Mouse (Mus musculus) kidney, adult 18-20 months (tissue): ENCODE measurements around the gene Ccdc151.

Source experiments
- DNase-seq: peaks from one replicate; pipeline ENCODE4 v3.0.0; 2021

The Ccdc151 gene

DNA sequence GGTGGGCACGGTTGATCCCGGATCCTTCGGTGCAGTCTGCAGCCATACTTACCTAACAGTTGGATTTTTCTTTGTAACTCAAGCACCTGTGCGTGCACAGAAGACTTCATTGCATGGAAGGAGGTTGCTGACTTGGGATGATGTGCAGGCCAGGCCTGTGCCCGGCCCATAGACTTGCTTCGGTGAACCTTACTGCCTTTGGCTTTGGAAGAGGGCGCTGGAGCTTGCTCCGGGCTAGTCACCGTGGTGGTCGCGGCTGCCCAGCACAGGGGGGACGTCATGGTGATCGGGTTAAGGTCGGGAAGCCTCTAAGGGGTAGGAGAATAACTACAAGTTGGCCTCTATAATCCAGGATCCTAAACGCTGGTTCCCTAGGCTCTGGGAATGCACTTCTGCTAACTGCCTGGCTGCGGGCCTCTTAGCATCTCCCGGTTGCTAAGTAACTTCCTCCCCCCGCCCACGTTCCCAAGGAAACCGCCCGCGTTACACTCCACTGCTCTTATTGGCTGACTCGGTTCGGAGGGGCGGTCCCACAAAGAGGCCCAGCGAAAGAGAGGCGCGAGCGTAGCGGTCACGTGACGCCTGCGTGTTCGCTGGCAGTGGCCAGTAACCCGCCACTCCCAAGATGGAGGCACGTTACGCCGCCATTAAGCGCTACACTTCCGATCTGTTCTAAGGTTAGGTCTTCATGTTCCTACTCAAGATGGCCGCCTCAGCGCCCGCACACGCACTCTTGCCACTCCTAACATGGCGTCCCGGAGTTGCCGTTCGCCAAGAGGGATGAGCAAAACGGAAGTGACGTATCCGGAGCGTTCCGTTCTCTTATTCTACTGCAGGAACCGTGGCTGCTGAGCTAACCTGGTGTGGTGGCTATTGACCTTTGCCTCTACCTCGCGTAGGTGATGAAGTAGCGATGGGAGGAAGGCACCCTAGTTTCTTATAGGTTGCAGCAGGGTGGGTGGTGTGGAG lies at the start of gene Ccdc151, which contains the start of gene Prkcsh:
Gene Ccdc151, minus strand, starts transcription at position 441 of the 969 bp plus-strand sequence.
Gene Prkcsh, plus strand, starts transcription at position 613 of the 969 bp plus-strand sequence.
- DNase-seq = peak; percentile 99

DNA sequence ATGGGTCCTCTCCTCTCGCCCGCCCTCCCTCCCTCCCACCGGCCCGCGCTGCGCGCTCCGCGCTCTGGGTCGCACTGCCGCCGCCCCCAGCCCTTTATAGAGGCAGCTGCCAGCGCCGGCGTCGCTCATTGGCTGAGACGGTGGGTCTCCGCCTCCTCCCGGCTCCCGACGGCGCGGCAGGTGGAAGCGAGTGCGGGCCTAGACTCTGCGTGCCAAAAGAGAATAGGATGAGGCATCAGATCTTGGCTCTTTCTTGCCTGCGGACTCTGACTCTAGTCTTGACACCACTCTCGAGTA lies 49.5 kb upstream of the Ccdc151 start, which contains the start of gene Elavl3:
Gene Elavl3, minus strand, starts transcription at position 66 of the 297 bp plus-strand sequence.
- DNase-seq = no peak

DNA sequence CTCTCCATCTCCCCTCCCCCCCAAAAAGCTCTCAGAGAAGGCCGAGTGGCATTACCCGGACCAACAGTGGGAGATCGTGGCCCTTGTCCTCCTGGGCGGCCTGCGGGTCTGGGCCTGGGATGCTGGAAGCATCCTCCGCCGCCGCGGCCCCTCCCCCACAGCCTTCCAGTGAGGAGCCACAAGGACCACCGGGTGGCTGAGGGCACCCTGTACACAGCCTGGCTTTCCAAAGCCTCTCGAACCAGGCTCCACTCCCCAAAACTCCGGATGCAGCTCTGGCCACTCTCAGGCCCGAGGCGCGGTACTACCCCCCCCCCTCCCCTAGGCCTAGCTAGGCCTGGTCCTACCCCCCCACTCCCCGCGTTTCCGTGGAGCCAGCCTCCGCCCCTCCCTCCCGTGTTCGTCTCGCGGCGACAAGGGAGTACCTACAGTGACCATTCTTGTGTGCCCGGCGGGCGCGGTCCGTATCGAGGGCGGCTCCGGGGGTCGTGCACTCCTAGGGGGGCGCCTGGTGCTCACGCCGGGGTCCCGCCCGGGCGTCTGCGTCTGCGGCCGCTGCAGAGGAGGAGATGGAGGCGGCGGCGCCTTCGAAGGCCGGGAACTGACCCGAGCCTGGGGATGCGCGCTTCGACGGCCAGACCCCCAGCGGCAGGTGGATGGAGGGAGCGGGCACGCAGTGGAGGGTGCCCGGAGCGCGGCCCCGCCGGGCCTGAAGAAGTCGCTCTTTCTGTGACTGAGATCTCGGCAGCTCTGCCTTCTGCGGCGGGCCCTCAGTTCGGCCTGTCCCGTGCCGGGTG lies 48.9 kb upstream of the Ccdc151 start:
- no peak for DNase-seq

DNA sequence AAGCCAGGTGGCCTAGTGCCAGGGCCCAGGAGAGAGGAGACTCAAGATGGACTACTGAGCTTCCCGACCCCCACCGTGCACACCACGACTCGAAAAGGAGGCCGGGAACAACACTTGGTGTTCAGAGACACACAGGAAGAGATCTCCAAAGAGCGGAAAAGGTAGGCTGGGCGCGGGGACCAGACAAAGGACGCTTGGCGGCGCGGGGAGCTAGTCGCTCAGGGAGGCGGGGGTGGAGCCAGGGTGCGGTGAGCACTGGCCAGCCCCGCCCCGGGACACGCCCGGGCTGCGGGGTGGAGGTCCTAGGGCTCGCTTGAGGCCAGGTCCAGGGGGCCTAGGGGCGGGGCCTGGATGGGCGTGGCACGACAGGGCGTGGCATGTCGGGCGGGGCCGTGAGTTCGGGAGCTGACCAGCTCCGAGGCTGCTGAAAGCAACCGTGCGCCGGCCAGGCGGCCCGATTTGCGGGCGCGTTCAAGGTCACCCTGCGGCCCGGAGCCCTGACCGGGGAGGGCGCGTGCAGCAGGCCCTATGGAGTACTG lies 48.0 kb upstream of the Ccdc151 start:
- DNase-seq = peak; percentile 68

GRCm38 (mm10) chr9:22049721-22050270 lies 47.4 kb upstream of the Ccdc151 start:
- DNase-seq = no peak

DNA sequence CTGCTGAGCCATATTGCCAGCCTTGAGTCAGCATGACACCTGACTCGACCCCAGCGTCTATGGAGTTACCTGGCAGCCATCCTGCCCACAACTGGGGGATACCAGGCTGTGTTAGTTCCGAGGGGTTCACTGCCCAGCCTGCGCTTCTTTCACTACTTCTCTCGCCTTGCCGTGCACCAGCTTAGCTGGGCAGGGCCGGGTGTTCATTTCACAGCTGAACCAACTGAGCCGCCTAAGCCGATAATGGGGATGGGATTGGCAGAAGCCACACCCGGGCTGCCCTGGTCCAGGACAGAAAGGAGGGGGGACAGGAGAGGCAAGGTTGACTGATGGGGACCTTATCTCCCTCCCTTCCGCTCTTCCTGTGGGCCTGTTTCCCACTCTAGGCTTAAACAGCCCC lies 46.9 kb upstream of the Ccdc151 start:
- DNase-seq = no peak

DNA sequence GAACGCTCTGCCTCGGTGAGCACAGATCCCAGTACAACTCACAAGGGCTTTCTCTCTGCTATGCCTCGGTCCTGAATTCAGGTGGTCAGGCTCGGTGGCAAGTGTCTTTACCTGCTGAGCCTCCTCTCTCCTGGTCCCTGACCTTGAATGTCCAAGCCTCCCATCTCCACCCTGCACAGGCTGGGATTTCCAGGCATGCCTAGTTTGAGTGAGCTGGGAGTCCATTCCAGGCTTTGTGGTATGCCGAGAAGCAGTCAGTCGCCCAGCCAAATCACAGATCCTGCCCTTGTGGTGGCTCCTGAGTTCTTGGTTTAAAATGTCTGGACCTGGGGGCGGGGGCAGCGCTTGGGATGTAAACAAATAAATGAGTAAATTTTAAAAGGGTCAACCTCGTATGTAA lies 44.9 kb upstream of the Ccdc151 start:
- no peak for DNase-seq

DNA sequence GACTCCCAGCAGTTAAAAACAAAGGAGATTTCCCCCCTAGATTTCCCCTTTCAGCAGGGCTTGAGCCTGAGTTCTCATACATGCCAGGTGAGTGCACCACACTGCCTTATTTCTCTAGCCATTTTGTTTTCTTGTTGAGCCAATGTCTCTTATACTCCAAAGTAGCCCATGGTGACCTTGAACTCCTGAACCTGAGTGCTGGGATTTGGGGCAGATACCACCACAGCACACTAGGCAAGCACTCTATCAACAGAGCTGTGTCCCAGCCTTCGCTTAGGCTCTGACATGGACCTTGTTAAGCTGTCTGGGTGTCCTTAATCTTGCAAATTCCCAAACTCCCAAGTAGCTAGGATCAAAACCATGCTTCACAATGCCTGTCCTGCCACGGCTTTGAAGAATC lies 39.4 kb upstream of the Ccdc151 start:
- no peak for DNase-seq

DNA sequence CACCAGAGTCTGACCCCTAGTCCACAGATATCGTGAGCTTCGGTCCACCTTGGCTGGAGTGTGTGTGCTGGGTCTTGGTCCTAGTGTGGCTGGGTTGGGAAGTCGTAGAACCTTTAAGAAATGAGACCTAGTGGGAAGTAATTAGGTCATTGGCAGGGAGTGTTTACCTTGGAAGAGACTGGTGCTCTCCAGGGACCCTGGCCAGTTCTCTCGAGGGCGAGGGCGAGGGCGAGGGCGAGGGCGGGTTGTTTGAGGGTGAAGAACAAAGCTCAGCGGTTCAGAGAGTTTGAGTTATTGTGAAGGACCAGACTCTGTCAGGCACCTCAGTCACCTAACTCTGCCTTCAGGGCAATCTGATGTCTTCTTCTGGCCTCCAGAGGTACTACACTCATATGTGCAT lies 35.4 kb upstream of the Ccdc151 start:
- DNase-seq = no peak

DNA sequence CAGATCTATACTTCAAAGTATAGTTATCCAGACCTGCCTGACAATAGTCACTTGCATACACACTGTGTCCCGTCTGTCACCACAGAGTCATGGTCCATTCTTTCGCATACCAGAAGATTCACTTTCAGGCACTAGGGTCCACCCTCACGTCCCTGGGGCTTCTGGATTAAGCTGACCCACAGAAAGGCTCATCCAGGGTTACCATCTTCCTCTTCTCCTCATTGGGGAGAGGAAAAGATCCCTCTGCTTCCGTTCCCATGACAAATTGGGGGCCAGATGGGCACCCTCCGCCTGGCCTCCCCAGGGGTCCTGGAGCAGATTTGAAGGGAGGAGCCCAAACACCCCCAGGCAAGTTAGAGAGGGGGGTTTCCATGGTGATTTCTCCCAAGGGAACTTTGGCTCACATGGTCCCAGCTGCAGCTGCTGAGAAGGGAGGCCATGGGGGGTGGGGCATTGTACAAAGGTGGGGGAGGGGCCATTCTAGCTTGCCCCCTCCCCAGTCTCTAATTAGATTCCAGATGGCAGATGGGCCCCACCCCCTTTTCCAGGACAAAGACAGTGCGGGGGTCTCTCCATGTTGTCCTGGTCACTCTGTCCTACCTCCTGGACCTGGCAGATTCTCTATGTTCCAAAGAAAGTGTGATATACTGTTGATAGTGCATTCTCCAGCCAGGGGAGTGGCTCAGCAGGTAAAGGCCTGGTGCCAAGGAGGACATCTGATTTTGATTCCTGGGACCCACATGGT lies 33.0 kb upstream of the Ccdc151 start:
- DNase-seq = no peak

DNA sequence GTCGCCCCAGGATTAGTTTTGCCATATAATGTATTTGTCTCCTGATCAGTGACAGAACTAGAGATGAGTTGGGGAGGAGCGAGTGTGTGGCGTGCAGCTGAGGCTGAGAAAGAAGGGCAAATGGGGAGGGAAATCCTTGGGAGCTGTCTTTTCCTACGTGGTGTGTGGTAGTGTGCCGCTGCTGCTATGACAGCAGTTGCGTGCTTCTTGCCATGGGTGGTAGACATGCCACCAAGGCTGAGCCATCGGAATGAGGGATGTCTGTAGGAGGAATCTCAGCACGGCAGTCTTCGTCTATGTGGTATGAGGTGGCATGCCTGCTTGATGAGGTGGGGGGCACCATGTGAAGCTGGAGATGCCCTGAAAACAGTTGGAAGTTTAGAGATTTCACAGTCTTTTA lies 28.0 kb upstream of the Ccdc151 start:
- DNase-seq = no peak

DNA sequence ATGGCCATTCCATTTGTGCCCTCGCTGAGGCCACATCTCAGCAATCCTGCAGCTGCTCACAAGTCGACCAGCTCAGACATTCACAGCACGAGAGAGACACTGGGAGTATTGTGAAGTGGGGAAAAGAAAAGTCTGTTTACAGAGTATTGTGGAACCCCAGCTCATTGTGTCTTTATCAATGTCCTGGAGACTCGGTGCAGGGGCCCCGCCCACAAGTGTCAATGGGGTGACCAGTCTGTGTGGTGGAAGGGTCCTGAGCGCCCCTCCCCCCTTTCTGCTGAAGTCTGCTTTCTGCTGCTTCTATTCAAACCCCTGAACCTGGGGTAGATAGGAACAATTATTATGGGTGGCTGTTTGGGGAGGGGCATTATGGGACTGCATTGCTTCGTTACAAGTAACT lies 26.0 kb upstream of the Ccdc151 start:
- DNase-seq = no peak

DNA sequence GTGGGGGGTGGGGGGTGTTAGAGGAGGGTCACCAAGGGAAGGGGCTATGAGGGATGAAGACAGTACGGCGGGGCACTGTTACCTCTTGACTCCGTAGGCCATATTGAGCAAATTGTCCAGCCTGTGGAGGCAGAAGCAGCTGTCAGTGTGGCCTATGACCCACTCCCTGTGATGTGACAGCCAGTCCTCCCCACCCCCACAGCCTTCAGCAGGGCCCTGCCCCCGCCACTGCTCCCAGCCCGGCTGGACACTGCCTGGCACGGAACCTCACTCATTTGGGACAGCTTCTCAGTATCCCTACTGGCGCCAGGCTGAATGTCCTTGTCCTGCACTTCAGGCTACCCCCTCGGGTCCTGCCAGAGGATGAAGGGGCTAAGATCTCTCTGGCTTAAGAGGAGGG lies 22.2 kb upstream of the Ccdc151 start:
- DNase-seq = no peak

DNA sequence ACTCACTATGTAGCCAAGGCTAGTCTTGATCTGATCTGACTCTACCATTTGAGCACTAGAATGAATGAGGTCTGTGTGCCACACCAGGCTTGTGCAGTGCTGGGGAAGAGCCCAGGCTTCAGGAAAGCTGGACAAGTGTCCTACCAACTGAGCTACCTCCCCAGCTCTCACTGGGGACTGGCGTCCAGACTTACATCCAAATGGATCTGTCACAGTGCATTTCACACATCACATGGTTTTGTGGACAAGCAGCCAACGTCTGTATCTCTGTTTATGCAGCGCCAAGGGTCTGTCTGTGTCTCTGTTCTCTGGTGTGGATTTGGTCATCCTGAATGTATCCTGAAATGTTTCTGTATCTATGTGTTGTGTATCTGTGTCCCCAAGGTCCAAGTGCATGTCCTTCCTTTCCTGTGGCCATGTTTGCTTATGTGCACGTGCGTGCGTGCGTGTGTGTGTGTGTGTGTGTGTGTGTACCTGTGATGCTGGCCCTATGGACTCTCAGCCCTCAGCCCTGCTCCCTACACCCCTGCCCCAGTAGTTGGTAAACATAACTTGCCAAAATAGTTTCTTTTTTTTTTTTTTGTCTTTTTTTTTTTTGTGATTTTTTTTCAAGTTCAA lies 14.9 kb upstream of the Ccdc151 start:
- no peak for DNase-seq

- no peak for DNase-seq
These were observed 13.8 kb upstream of the Ccdc151 start for GRCm38 (mm10) chr9:22016245-22016644.

DNA sequence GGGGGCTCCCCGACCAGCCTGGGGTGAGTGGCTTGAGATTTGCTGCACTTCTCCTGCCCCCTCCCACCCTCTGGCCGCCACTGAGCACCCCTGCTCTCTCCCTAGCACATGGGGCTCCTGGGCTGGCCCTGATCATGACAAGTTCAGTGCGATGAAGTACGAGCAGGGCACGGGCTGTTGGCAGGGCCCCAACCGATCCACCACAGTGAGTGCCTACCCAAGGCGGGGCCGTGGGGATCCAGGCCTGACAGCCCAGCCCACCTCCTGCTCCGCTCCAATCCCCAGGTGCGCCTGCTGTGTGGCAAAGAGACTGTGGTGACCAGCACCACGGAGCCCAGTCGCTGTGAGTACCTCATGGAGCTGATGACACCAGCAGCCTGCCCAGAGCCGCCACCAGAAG lies 10.3 kb upstream of the Ccdc151 start:
- no peak for DNase-seq

DNA sequence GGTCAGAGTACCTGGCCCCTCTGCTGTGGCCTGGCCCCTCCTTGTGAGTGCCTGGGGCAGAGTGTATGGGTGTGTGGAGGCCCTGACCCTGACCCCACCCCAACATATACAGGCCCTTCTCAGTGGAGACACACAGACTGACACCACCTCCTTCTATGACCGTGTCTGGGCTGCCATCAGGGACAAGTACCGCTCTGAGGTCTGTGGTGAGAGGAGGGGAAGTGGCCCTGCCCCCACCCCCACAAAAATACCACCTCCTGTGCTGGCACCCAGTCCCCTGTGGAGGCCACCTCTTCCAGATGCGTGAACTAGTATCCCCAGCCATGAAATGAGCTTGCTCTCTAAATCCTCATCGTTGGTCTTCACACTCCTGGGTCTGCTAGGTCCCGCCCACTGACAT lies 8.6 kb upstream of the Ccdc151 start:
- DNase-seq = no peak

GRCm38 (mm10) chr9:22004546-22004945 lies 2.1 kb upstream of the Ccdc151 start:
- DNase-seq = no peak

GRCm38 (mm10) chr9:22003163-22003554 lies 725 bp upstream of the Ccdc151 start:
- DNase-seq = no peak

- DNase-seq = no peak
These were observed 801 bp downstream of the Ccdc151 start for GRCm38 (mm10) chr9:22001633-22002032.

DNA sequence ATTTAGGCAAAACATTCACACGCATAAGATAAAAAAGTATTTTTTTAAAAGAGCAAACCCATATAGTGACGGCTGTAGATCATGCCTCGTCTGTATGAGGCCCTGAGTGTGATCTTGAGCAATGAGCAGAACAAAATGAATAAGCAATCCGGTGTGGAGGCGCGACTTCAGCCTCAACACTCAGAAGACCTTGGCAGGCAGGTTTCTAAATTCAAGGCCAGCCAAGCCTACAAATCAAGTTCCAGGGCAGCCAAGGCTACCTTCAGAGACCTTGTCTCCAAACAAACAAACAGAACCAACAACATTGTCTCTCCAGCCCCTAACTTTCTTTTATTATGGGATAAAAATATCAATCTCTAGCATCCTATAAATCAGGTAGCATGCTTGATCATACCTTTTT lies 2.1 kb downstream of the Ccdc151 start:
- DNase-seq = no peak
